Mouse (Mus musculus): ENCODE measurements around the gene Ppara. TPM values are rescaled to one million over a fixed set of nuclear protein-coding genes. Genes with fewer than 3 reads are reported as not detected.

Gene Ppara
- polyA plus RNA-seq, 1 experiment from 2014 or later = 0.92 TPM

- 76% methylated on average over 5 of the region's 5 CpGs for WGBS
- Histone ChIP-seq H3K27me3 (ENCODE audit: control insufficient read depth, insufficient read depth, low read length) (no peaks in the 10 kb centered on the region), H3K9me3 (ENCODE audit: control insufficient read depth, low read length) (no peaks in the 10 kb centered on the region), H3K36me3 (ENCODE audit: control insufficient read depth, insufficient read depth, low read length) (no peaks in the 10 kb centered on the region), H3K4me1 (ENCODE audit: control insufficient read depth, insufficient read depth, low read length) (no peaks in the 10 kb centered on the region), H3K4me2 (no peak overlapping the region), H3K4me3 (ENCODE audit: low read depth, low read length) (no peak overlapping the region), H3K9ac (ENCODE audit: low read length) (no peak overlapping the region), H3K27ac (ENCODE audit: low read depth, low read length) (no peak overlapping the region)
- DNase-seq (ENCODE audit: low spot score, missing footprints) (no peak), ATAC-seq (ENCODE audit: low FRiP score) (no peak)
These were observed 18.2 kb upstream of the Ppara start for GRCm38 (mm10) chr15:85716591-85716990.

GRCm38 (mm10) chr15:85717008-85717407 lies 17.8 kb upstream of the Ppara start:
- Histone ChIP-seq H3K27ac (ENCODE audit: low read depth, low read length) (no peak overlapping the region), H3K27me3 (ENCODE audit: control insufficient read depth, insufficient read depth, low read length) (no peaks in the 10 kb centered on the region; the same call in 1 of the 2 replicates)

GRCm38 (mm10) chr15:85717800-85718199 lies 17.0 kb upstream of the Ppara start:
- Histone ChIP-seq H3K9me3 (ENCODE audit: control insufficient read depth, low read length) (no peaks in the 10 kb centered on the region), H3K27ac (ENCODE audit: low read depth, low read length) (no peak overlapping the region), H3K36me3 (ENCODE audit: control insufficient read depth, insufficient read depth, low read length) (no peaks in the 10 kb centered on the region), H3K27me3 (ENCODE audit: control insufficient read depth, insufficient read depth, low read length) (no peaks in the 10 kb centered on the region; the same call in 1 of the 2 replicates), H3K4me1 (ENCODE audit: control insufficient read depth, insufficient read depth, low read length) (no peaks in the 10 kb centered on the region), H3K9ac (ENCODE audit: low read length) (no peak overlapping the region), H3K4me3 (ENCODE audit: low read depth, low read length) (no peak overlapping the region), H3K4me2 (no peak overlapping the region)
- DNase-seq (ENCODE audit: low spot score, missing footprints) = no peak
- no peak for ATAC-seq (ENCODE audit: low FRiP score)
- WGBS = 88% methylated on average over 2 of the region's 2 CpGs

More at GRCm38 (mm10) chr15:85717008-85717407, 17.8 kb upstream of the Ppara start:
- no peak overlapping the region for H3K4me3 ChIP-seq (ENCODE audit: low read depth, low read length)
- H3K9ac ChIP-seq (ENCODE audit: low read length) = no peak overlapping the region
- DNase-seq (ENCODE audit: low spot score, missing footprints) (no peak), ATAC-seq (ENCODE audit: low FRiP score) (no peak)
- H3K36me3 ChIP-seq (ENCODE audit: control insufficient read depth, insufficient read depth, low read length) = no peaks in the 10 kb centered on the region
- H3K4me2 ChIP-seq = no peak overlapping the region
- H3K9me3 ChIP-seq (ENCODE audit: control insufficient read depth, low read length) = no peaks in the 10 kb centered on the region
- 53% methylated on average over 4 of the region's 4 CpGs for WGBS
- no peaks in the 10 kb centered on the region for H3K4me1 ChIP-seq (ENCODE audit: control insufficient read depth, insufficient read depth, low read length)

- no peaks in the 10 kb centered on the region for H3K36me3 ChIP-seq (ENCODE audit: control insufficient read depth, insufficient read depth, low read length)
- no peak overlapping the region for H3K4me2 ChIP-seq
- H3K9ac ChIP-seq (ENCODE audit: low read length) = no peak overlapping the region
- WGBS = 83% methylated on average over 7 of the region's 7 CpGs
- no peak overlapping the region for H3K4me3 ChIP-seq (ENCODE audit: low read depth, low read length)
- no peaks in the 10 kb centered on the region for H3K4me1 ChIP-seq (ENCODE audit: control insufficient read depth, insufficient read depth, low read length)
- no peak overlapping the region for H3K27ac ChIP-seq (ENCODE audit: low read depth, low read length)
- ATAC-seq (ENCODE audit: low FRiP score) (no peak), DNase-seq (ENCODE audit: low spot score, missing footprints) (no peak)
- H3K9me3 ChIP-seq (ENCODE audit: control insufficient read depth, low read length) = no peaks in the 10 kb centered on the region
- H3K27me3 ChIP-seq (ENCODE audit: control insufficient read depth, insufficient read depth, low read length) = no peaks in the 10 kb centered on the region; the same call in 1 of the 2 replicates
These were observed 15.8 kb upstream of the Ppara start for GRCm38 (mm10) chr15:85719017-85719416.

GRCm38 (mm10) chr15:85720366-85720841 lies 14.4 kb upstream of the Ppara start:
- Histone ChIP-seq H3K4me2 (no peak overlapping the region), H3K36me3 (ENCODE audit: control insufficient read depth, insufficient read depth, low read length) (no peaks in the 10 kb centered on the region), H3K4me1 (ENCODE audit: control insufficient read depth, insufficient read depth, low read length) (no peaks in the 10 kb centered on the region), H3K4me3 (ENCODE audit: low read depth, low read length) (no peak overlapping the region), H3K9ac (ENCODE audit: low read length) (no peak overlapping the region), H3K9me3 (ENCODE audit: control insufficient read depth, low read length) (no peaks in the 10 kb centered on the region), H3K27me3 (ENCODE audit: control insufficient read depth, insufficient read depth, low read length) (no peaks in the 10 kb centered on the region; the same call in 1 of the 2 replicates), H3K27ac (ENCODE audit: low read depth, low read length) (no peak overlapping the region)
- DNase-seq (ENCODE audit: low spot score, missing footprints) (no peak), ATAC-seq (ENCODE audit: low FRiP score) (no peak)
- 75% methylated on average over 6 of the region's 6 CpGs for WGBS

- H3K9ac ChIP-seq (ENCODE audit: low read length) = no peak overlapping the region
- DNase-seq (ENCODE audit: low spot score, missing footprints) = no peak
- 49% methylated on average over 11 of the region's 11 CpGs for WGBS
- no peak overlapping the region for H3K4me2 ChIP-seq
- H3K9me3 ChIP-seq (ENCODE audit: control insufficient read depth, low read length) = no peaks in the 10 kb centered on the region
- no peak for ATAC-seq (ENCODE audit: low FRiP score)
- H3K4me1 ChIP-seq (ENCODE audit: control insufficient read depth, insufficient read depth, low read length) = no peaks in the 10 kb centered on the region
- no peaks in the 10 kb centered on the region for H3K36me3 ChIP-seq (ENCODE audit: control insufficient read depth, insufficient read depth, low read length)
- H3K4me3 ChIP-seq (ENCODE audit: low read depth, low read length) = no peak overlapping the region
- no peak overlapping the region for H3K27ac ChIP-seq (ENCODE audit: low read depth, low read length)
- no peaks in the 10 kb centered on the region; the same call in none of the 2 replicates for H3K27me3 ChIP-seq (ENCODE audit: control insufficient read depth, insufficient read depth, low read length)
These were observed 10.3 kb upstream of the Ppara start for GRCm38 (mm10) chr15:85724271-85725165.

GRCm38 (mm10) chr15:85728224-85728623 lies 6.6 kb upstream of the Ppara start:
- peak; percentile 6 for DNase-seq (ENCODE audit: low spot score, missing footprints)
- 76% methylated on average over 5 of the region's 5 CpGs for WGBS

GRCm38 (mm10) chr15:85729256-85729655 lies 5.5 kb upstream of the Ppara start:
- ATAC-seq (ENCODE audit: low FRiP score) (no peak), DNase-seq (ENCODE audit: low spot score, missing footprints) (peak; percentile 65)
- Histone ChIP-seq H3K4me2 (no peak overlapping the region), H3K4me1 (ENCODE audit: control insufficient read depth, insufficient read depth, low read length) (no peaks in the 10 kb centered on the region), H3K27me3 (ENCODE audit: control insufficient read depth, insufficient read depth, low read length) (peaks cover 21% of the 10 kb centered on the region), H3K36me3 (ENCODE audit: control insufficient read depth, insufficient read depth, low read length) (no peaks in the 10 kb centered on the region), H3K9ac (ENCODE audit: low read length) (no peak overlapping the region), H3K9me3 (ENCODE audit: control insufficient read depth, low read length) (no peaks in the 10 kb centered on the region), H3K4me3 (ENCODE audit: low read depth, low read length) (no peak overlapping the region), H3K27ac (ENCODE audit: low read depth, low read length) (no peak overlapping the region)
- WGBS = 83% methylated on average over 9 of the region's 9 CpGs

More at GRCm38 (mm10) chr15:85728224-85728623, 6.6 kb upstream of the Ppara start:
- Histone ChIP-seq H3K27ac (ENCODE audit: low read depth, low read length) (no peak overlapping the region), H3K9me3 (ENCODE audit: control insufficient read depth, low read length) (no peaks in the 10 kb centered on the region), H3K27me3 (ENCODE audit: control insufficient read depth, insufficient read depth, low read length) (peaks cover 11% of the 10 kb centered on the region), H3K4me1 (ENCODE audit: control insufficient read depth, insufficient read depth, low read length) (no peaks in the 10 kb centered on the region), H3K9ac (ENCODE audit: low read length) (no peak overlapping the region), H3K4me3 (ENCODE audit: low read depth, low read length) (no peak overlapping the region), H3K36me3 (ENCODE audit: control insufficient read depth, insufficient read depth, low read length) (no peaks in the 10 kb centered on the region), H3K4me2 (no peak overlapping the region)
- no peak for ATAC-seq (ENCODE audit: low FRiP score)

- Histone ChIP-seq H3K9ac (ENCODE audit: low read length) (no peak overlapping the region), H3K9me3 (ENCODE audit: control insufficient read depth, low read length) (no peaks in the 10 kb centered on the region), H3K36me3 (ENCODE audit: control insufficient read depth, insufficient read depth, low read length) (no peaks in the 10 kb centered on the region), H3K27me3 (ENCODE audit: control insufficient read depth, insufficient read depth, low read length) (peaks cover 29% of the 10 kb centered on the region), H3K4me2 (no peak overlapping the region), H3K4me3 (ENCODE audit: low read depth, low read length) (no peak overlapping the region), H3K27ac (ENCODE audit: low read depth, low read length) (no peak overlapping the region), H3K4me1 (ENCODE audit: control insufficient read depth, insufficient read depth, low read length) (0 out of 2 replicates have a peak, but pooled peaks cover under 1% of the 10 kb centered on the region)
- no peak for ATAC-seq (ENCODE audit: low FRiP score)
- WGBS = 53% methylated on average over 2 of the region's 2 CpGs
- no peak for DNase-seq (ENCODE audit: low spot score, missing footprints)
These were observed 4.8 kb upstream of the Ppara start for GRCm38 (mm10) chr15:85730027-85730426.

Data from midbrain, embryonic 11.5 days (tissue).